Mouse (Mus musculus) hindbrain, embryonic 16.5 days (tissue): Measurements from ENCODE around the gene Cfap43. TPM values are rescaled to one million over a fixed set of nuclear protein-coding genes. Genes with fewer than 3 reads are reported as not detected.

Source experiments
- ATAC-seq: fragments of 200-750 bp; cut with Nextera tagmentation; 2 replicates; pipeline ENCODE4 v1.8.0; 2017; ENCODE audit warnings: moderate TSS enrichment, moderate library complexity
- H3K27ac ChIP-seq: fragments of 300-500 bp; sonication (generic); 2 replicates; pipeline ENCODE4 v1.5.1; 2014; ENCODE audit warnings: low read depth, mild to moderate bottlenecking, control low read depth, low read length, moderate library complexity
- H3K27me3 ChIP-seq: fragments of 300-500 bp; sonication (generic); replicated peaks from 2 replicates; pipeline ENCODE4 v1.6.1; 2014; ENCODE audit warnings: low read length; ENCODE audit not compliant: control insufficient read depth, insufficient read depth
- H3K36me3 ChIP-seq: fragments of 300-500 bp; sonication (generic); 2 replicates; pipeline ENCODE4 v1.6.1; 2014; ENCODE audit warnings: mild to moderate bottlenecking, low read length, moderate library complexity, mixed read lengths; ENCODE audit not compliant: control insufficient read depth, insufficient read depth
- H3K4me1 ChIP-seq: fragments of 300-500 bp; sonication (generic); 2 replicates; pipeline ENCODE4 v1.6.1; 2014; ENCODE audit warnings: low read depth, low read length; ENCODE audit not compliant: control insufficient read depth, insufficient read depth
- H3K4me2 ChIP-seq: fragments of 300-500 bp; sonication (generic); 2 replicates; pipeline ENCODE4 v1.6.1; 2014; ENCODE audit warnings: mild to moderate bottlenecking, low read length, control low read depth, moderate library complexity
- H3K4me3 ChIP-seq: fragments of 300-500 bp; sonication (generic); 2 replicates; pipeline ENCODE4 v1.5.1; 2014; ENCODE audit warnings: mild to moderate bottlenecking, low read length, control low read depth, moderate library complexity
- H3K9ac ChIP-seq: fragments of 300-500 bp; sonication (generic); 2 replicates; pipeline ENCODE4 v1.6.1; 2014; ENCODE audit warnings: low read depth, mild to moderate bottlenecking, control low read depth, low read length, moderate library complexity
- H3K9me3 ChIP-seq: fragments of 300-500 bp; sonication (generic); 2 replicates; pipeline ENCODE4 v1.6.1; 2014; ENCODE audit warnings: mild to moderate bottlenecking, low read length, moderate library complexity; ENCODE audit not compliant: control insufficient read depth
- WGBS: fragments of 180-500 bp; shearing (Covaris S2); extraction: QIAGEN DNeasy Blood & Tissue Kit; methylation state at CpG from one replicate; pipeline ENCODE4 v1.1.7; 2014; 5-methylcytosine and 5-hydroxymethylcytosine counted together
- polyA plus RNA-seq: library from polyadenylated mRNA; unstranded; fragments of >200 nt; fragmentation: Nextera tagmentation; extraction: Ambion mirVana; gene quantifications from 2 replicates; pipeline ENCODE4 v1.2.1, GENCODE M21; 2015

The Cfap43 gene
- polyA plus RNA-seq, 1 experiment from 2014 or later, result 3.0 TPM

DNA sequence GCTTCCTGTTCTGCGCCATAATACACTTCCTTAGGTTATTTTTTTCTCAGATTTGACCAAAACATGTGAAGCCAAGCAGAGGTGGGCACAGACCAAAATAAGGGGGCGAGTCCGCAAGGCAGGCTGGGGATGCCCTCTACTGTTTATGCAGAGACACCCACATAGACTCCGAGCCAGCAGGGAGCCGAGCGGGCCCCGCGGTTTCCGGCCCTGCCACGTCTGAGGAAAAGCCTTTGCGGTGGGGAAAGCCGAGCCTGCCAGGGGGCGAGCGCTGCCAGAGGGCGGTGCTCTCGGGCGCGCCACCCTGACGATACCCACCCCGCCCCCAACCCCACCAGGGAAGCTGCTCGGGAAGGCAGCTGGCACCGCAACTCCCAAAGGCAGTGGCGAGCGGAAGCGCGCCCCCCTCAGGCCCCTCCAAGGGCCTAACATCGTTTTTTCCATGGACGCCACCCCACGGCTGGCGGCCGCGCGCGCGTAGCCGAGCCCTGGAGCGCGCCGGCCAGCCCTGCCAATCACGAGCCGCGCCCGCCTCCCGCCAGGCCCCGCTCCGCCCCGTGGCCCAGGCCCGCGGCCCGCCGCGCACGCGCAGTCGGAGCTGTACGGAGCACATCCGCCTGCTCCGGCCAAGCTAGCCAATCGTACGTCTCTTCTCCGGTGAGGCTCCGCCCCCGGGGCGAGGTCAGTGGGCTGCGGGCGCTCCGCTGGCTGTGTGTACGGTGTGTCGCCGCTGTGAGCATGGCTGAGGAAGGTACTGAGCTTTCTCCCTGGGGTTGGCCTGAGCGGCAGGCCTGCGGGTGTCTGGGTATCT, 187.8 kb downstream of the Cfap43 start, which contains the start of gene Sfr1:
Sfr1 (plus strand) TSS at position 612 of the 811 bp plus-strand sequence.
- no peaks in the 10 kb centered on the region for H3K9me3 ChIP-seq
- peaks cover 6% of the 10 kb centered on the region for H3K4me1 ChIP-seq
- H3K4me2 ChIP-seq, result peak within 1 kb of the TSS; percentile 98
- H3K27ac ChIP-seq, result peak within 1 kb of the TSS; percentile 95
- peak within 1 kb of the TSS; percentile 70 for H3K4me3 ChIP-seq
- peak; percentile 98 for ATAC-seq
- no peaks in the 10 kb centered on the region for H3K27me3 ChIP-seq
- peak within 1 kb of the TSS; percentile 85 for H3K9ac ChIP-seq
- 0% methylated on average over 65 of the region's 72 CpGs for WGBS
- peaks cover 19% of the 10 kb centered on the region for H3K36me3 ChIP-seq

DNA sequence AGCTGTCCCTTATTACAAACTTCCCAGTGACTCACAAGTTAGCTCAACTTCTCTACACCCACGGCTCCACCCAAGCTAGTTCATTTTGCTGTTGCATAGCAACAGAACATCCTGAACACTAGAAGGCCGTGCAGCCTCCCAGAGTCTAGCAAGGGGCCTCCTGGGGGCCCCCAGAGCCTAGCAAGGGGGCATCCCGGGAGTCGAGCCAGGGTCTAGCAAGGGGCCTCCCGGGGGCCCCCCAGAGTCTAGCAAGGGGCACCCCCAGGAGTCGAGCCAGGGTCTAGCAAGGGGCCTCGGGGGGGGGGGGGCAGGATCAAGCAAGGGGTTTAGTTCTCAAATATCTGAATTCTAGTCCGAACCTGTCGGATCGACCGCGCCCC, 188.4 kb downstream of the Cfap43 start:
- WGBS, result 0% methylated on average over 12 of the region's 12 CpGs
- peaks cover 18% of the 10 kb centered on the region for H3K36me3 ChIP-seq
- H3K9me3 ChIP-seq, result no peaks in the 10 kb centered on the region
- H3K27me3 ChIP-seq, result no peaks in the 10 kb centered on the region
- H3K27ac ChIP-seq, result peak overlapping the region; percentile 94
- H3K4me3 ChIP-seq, result peak overlapping the region; percentile 70
- H3K4me1 ChIP-seq, result peaks cover 6% of the 10 kb centered on the region
- peak; percentile 56 for ATAC-seq
- H3K4me2 ChIP-seq, result peak overlapping the region; percentile 98
- H3K9ac ChIP-seq, result peak overlapping the region; percentile 83

DNA sequence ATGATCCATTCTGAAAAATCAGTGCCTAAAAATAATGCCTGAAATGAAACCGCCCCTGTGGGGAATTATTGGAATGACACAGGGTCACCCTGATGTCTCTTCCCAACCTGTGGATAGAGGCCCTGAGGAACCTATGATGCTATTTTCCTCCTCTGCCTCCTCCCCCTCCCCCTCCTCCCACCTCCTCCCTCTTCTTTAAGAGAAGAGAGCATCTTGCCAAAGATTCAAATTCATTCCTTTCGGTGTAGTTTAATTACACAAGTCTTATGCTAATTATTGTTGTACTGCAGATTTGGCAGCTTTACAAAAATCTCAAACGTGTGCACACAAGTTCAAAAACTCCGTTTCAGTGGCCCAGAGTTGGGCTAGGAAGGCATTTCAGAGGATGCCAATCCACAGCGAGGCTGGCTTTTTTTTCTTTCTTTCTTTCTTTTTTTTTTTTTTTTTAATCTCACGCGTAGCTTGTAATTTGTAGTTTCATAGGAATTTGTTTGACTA, 193.4 kb downstream of the Cfap43 start:
- peaks cover 5% of the 10 kb centered on the region for H3K4me1 ChIP-seq
- no peak for ATAC-seq
- no peaks in the 10 kb centered on the region for H3K27me3 ChIP-seq
- no peak overlapping the region for H3K9ac ChIP-seq
- no peaks in the 10 kb centered on the region for H3K36me3 ChIP-seq
- H3K4me3 ChIP-seq, result no peak overlapping the region
- no peak overlapping the region for H3K27ac ChIP-seq
- 49% methylated on average over 7 of the region's 7 CpGs for WGBS
- H3K4me2 ChIP-seq, result no peak overlapping the region
- H3K9me3 ChIP-seq, result no peaks in the 10 kb centered on the region

DNA sequence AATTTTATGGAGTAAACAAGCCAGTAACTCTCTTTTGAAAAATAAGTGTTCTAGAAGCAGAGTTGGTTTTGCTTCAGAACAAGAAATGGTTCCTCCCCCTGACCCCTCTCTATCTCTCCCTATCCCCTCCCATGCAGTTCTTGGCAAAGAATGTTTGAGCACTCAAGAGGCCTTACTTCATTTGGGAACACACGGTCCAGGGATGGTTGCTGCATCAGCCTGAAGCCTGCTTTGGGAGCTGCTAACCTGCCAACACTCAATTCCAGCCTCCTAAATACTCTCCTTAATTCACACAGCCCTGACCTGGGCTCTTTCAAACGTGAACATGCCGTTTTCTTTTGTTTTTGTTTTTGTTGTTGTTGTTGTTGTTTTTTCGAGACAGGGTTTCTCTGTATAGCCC, 194.2 kb downstream of the Cfap43 start:
- H3K4me2 ChIP-seq, result no peak overlapping the region
- no peaks in the 10 kb centered on the region for H3K9me3 ChIP-seq
- no peak overlapping the region for H3K4me3 ChIP-seq
- no peaks in the 10 kb centered on the region for H3K36me3 ChIP-seq
- H3K27ac ChIP-seq, result no peak overlapping the region
- H3K27me3 ChIP-seq, result no peaks in the 10 kb centered on the region
- no peaks in the 10 kb centered on the region for H3K4me1 ChIP-seq
- no peak for ATAC-seq
- no peak overlapping the region for H3K9ac ChIP-seq
- 77% methylated on average over 4 of the region's 4 CpGs for WGBS

DNA sequence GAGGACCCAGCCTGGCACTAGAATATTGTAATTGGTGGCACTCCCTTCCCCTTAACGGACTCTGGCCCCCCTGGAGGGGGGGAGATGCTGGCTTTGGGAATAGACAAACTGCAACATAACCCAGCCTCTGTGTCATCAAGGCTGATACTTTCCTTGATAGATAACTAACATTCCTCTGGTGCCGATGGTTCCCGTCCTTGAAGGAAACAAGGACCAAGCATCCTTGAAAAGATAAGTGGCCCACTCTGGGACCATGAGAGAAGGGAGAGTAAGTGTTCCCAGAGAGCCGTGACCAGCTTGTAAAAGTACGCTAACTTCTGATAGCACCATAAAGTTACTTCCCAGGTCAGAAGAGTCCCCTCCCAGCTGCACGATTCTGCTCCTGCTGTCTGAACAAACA, 196.6 kb downstream of the Cfap43 start:
- H3K9ac ChIP-seq, result no peak overlapping the region
- no peaks in the 10 kb centered on the region for H3K27me3 ChIP-seq
- H3K27ac ChIP-seq, result no peak overlapping the region
- 84% methylated on average over 6 of the region's 6 CpGs for WGBS
- H3K9me3 ChIP-seq, result no peaks in the 10 kb centered on the region
- no peak for ATAC-seq
- H3K4me2 ChIP-seq, result no peak overlapping the region
- H3K36me3 ChIP-seq, result no peaks in the 10 kb centered on the region
- H3K4me1 ChIP-seq, result no peaks in the 10 kb centered on the region
- H3K4me3 ChIP-seq, result no peak overlapping the region

DNA sequence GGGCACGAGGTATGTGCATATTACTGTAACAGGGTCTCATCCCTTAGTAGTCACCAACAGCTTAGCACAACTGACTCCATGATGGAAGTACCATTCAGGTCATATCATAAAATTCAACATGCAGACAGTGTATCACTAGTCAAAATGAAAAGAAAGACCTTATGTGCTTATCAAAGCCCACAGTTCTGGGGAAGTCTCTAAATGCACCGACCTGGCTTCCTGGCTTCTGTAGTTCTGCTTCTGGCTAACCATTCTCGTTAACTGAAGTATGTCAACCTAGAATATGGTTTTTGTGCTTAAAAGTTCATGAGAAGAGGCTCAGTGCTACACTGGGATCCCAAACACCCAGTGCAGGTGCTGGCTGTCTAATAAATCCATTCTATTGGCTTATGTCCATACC, 199.9 kb downstream of the Cfap43 start:
- Histone ChIP-seq H3K4me2 (no peak overlapping the region), H3K9me3 (no peaks in the 10 kb centered on the region), H3K4me1 (no peaks in the 10 kb centered on the region), H3K4me3 (no peak overlapping the region), H3K36me3 (no peaks in the 10 kb centered on the region), H3K27me3 (no peaks in the 10 kb centered on the region), H3K27ac (no peak overlapping the region), H3K9ac (no peak overlapping the region)
- ATAC-seq, result no peak
- 95% methylated on average over 3 of the region's 3 CpGs for WGBS

DNA sequence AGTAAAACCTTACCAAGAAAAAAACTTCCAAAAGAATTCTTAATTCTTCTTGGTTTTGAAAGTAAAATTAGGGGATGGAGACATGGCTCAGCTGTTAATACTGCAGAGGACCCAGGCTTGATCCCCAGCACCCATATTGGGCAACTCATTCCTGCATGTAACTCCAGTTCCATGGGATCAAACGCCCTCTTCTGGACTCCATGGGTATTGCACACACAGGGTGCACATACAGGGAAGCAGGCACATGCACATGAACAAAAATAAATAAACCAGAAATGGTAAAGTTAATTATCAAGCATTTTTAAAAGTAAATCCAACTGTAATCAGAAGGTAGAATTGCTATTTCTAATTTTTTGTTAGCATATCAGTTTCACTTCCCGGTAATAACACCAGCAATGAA, 202.9 kb downstream of the Cfap43 start:
- Histone ChIP-seq H3K27ac (no peak overlapping the region), H3K9ac (no peak overlapping the region), H3K27me3 (no peaks in the 10 kb centered on the region), H3K4me3 (no peak overlapping the region), H3K9me3 (no peaks in the 10 kb centered on the region), H3K4me2 (no peak overlapping the region), H3K36me3 (no peaks in the 10 kb centered on the region), H3K4me1 (no peaks in the 10 kb centered on the region)
- 65% methylated on average over 2 of the region's 2 CpGs for WGBS
- ATAC-seq, result no peak

DNA sequence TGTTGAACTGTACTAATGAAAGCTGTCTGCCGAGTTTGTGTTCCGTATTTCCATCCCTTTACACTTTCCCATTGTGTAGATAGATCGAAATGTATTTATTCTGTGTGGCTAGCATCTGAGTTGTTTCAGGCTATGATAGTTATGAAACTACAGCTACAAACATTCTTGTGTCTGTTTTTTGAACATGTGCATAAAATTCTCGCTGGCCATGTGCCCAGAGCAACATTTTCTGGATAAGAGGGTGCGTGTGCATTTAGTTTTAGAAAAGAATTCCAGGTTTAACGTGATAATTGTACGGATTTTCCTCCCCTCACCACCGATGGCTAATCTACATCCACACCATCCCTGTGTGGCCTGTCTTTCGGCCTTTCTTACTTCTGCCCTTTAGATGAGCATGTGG, 205.6 kb downstream of the Cfap43 start:
- Histone ChIP-seq H3K4me2 (no peak overlapping the region), H3K9me3 (no peaks in the 10 kb centered on the region), H3K36me3 (no peaks in the 10 kb centered on the region), H3K27ac (no peak overlapping the region), H3K9ac (no peak overlapping the region), H3K4me1 (no peaks in the 10 kb centered on the region), H3K4me3 (no peak overlapping the region), H3K27me3 (no peaks in the 10 kb centered on the region)
- ATAC-seq, result no peak
- WGBS, result 82% methylated on average over 9 of the region's 9 CpGs

DNA sequence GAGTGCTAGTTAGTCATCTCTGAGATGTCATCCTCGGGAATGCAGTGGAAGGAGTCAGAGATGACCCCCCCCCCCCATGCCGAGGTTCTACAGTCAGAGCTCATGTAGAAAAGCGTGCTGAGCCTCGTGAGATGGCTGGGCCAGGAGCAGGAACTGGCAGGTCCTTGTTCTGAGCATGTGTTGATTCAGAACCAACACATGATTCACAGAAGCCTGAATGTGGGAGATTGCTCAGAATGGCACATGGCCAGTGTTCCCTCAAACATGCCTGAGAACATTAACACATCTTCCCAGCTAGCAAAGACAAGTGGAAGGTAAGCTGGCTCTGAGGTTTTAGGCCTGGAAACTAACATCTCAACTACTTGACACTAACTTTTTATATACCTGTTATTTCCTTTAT, 208.7 kb downstream of the Cfap43 start:
- Histone ChIP-seq H3K4me3 (no peak overlapping the region), H3K4me1 (no peaks in the 10 kb centered on the region), H3K27me3 (no peaks in the 10 kb centered on the region), H3K36me3 (no peaks in the 10 kb centered on the region), H3K27ac (no peak overlapping the region), H3K9me3 (no peaks in the 10 kb centered on the region; the same call in 1 of the 2 replicates), H3K4me2 (no peak overlapping the region), H3K9ac (no peak overlapping the region)
- ATAC-seq, result no peak
- WGBS, result 89% methylated on average over 4 of the region's 4 CpGs
